Mouse (Mus musculus): ENCODE data around the gene Rnaseh2b.

DNA sequence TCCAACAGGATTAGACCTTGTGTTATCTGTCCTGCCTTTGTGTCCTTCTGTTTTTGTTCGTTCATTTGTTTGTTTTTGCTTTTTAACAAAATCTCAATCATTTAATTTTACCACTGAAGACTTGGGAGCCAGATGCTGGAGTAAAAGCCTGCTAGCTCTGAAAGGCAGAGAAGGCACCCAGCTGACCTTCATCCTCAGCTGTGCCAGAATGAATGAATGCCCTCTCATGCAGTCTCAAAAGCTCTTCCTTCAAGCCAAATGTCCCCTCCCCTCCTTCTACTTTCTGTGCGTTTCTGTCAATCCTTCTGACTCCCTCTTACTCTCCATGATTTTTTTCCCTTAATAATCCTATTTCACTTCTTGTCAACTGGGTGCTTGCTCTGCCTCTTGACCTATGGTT, 34.8 kb downstream of the Rnaseh2b start:
- TF ChIP-seq ELF1 (IDR thresholded peaks at IDR 0.05; ENCODE audit: low read depth, low read length), result no peak
- no peak for TF ChIP-seq POLR2AphosphoS2 (IDR thresholded peaks at IDR 0.05; ENCODE audit: low read depth, low read length)
